Mouse (Mus musculus) granulocyte monocyte progenitor cell, adult 5-6 weeks (primary cell): ENCODE measurements at regions not wholly inside any gene's neighbourhood (a gene's known extent, or its start where the extent isn't known, plus 50 kb on each side); places are given as distances from the start of the nearest gene placed in this dataset.

Experiments
- ATAC-seq: replicated peaks from 2 replicates; pipeline ENCODE4 v1.8.0; 2016; ENCODE audit warnings: mild to moderate bottlenecking, moderate TSS enrichment, inconsistent platforms; ENCODE audit not compliant: poor library complexity, severe bottlenecking

- ATAC-seq, result peak; percentile 50; the same call in 1 of the 2 replicates
Measured at GRCm38 (mm10) chr9:69705942-69706341, 54.8 kb downstream of the Foxb1 start.

DNA sequence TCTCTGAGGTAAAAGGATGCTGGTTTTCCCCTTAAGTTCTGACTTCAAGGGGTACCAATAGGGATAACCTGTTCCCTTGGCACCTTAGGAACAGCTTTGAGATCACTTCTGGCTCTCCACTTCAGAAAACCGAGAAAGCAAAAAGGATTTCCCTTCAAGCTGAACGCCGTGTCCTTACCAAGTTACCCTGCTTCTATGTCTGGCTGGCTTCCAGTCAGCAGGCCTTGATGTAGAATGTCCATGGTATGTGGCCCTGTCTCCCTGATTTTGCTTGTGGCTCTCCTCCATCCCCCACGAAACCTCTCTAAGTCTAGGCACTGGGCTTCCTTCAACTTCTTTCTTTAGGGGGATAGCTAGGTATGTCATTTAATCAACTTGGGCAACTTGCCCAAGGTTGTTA lies 55.7 kb downstream of the Foxb1 start:
- no peak for ATAC-seq

GRCm38 (mm10) chr9:69703731-69704130 lies 57.0 kb downstream of the Foxb1 start:
- no peak for ATAC-seq

- peak; percentile 94 for ATAC-seq
Measured at GRCm38 (mm10) chr9:69702156-69702928, 58.4 kb downstream of the Foxb1 start.

DNA sequence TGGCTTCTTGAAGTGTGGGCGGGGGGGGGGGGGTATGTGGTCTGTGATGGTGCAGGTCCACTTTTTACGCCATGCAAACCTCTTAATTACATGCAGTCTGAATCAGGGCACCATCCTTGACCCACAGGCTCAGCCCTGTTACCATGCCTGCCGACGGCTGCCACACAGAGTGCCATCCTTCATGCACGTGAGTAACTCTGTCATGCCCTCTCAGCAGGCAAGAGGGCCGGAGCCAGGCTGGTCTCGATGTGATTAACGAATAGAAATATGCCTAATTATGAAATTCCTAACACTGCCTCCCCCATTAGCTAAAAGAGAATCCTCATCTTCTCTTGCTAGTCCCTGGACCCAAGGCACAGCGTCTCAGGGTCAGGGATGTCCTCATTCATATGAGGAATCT lies 60.0 kb downstream of the Foxb1 start:
- ATAC-seq, result no peak

DNA sequence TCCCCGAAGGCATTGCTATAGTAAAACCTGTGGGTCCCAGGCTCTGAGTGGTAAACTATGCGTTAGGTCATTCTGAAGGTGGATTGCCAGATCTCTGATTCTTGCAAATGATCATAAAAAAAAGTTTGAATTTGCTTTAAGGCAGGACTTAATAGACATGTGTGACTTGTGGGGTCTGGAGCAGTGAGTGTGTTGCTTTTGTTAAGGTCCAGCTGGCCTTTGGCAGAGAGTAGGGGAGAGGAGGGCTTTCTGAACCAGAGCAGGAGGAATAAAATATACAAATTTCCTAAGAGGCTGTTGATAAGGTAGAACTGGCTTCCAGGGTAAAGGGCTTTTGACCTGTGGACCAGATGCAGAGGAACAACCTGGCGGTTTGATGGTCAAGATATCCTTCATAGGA lies 69.0 kb downstream of the Foxb1 start:
- ATAC-seq, result no peak

DNA sequence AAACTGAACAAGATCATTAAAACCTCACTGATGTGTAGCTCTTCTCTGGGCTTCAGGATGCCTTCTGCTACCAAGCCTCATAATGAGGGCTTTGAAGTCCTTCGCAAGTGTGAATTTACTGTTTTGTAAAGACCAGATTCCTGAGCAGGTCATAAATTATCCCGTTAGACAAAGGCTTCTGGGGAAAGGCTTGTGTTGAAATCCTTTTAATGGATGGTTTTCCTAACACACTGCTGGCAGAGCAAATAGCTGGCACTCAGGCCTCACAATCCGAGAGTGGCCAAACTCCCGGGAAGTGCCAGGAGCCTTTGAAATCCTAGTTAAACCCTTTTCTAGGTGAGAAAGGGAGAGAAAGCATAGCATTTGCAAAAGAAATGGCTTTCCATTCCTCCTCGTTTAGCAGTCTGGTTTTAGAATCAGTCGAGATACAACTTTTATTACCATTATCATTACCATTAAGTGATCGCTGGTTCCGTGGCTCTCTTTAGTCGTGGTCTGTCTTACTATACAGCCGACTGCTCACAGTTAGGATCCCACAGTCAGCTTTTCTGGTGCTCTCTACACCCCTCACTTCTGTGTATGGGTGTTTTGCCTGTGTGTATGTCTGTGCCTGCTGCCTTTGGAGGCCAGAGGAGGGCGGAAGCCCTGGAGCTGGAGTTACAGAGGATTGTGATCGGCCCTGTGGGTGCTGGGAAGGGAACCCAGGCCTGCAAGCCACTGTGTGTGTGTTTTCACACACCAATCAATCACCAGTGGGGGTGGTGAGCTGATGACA lies 73.2 kb downstream of the Foxb1 start:
- no peak for ATAC-seq

DNA sequence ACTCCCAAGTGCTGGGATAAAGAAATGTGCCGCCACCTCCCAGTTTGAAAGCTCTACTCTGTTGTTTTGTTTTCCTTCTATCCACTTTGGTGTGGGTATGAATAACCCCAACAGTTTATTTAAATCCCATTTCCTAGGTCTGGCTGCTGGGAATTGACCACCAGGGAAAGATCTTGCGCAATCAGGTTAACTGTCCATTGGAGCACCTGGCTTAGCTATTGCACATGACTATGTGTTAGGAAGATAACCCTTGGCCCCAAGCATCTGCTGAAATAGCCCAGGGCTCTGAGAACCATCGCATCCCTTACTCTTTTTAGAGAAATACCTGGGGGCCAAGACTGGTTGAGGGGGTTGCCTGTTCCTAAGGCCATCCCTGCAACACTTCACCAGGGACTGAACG lies 74.0 kb downstream of the Foxb1 start:
- no peak for ATAC-seq

GRCm38 (mm10) chr9:69685630-69686029 lies 75.1 kb downstream of the Foxb1 start:
- no peak for ATAC-seq

GRCm38 (mm10) chr9:69681372-69682213 lies 79.1 kb downstream of the Foxb1 start:
- no peak for ATAC-seq

DNA sequence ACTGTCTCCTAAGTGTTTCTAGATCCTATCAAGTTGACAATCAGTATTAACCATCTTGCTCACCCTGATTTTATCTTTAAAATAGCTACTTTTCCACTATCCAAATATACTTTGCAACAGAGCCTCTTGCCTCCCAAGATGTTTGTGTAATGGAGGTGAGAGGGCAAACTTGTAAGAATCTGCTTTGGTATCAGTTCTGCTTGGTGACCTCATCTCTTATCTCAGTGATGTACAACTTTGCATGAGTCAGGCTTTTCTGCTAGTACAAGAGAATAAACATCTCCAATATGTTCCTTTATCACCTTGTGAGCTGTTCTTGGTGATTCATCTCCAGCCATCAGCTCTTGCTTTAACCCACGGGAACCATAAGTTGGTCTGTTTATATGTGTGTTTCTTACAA lies 82.1 kb downstream of the Foxb1 start:
- ATAC-seq, result no peak

- ATAC-seq, result no peak
Measured at GRCm38 (mm10) chr9:69673463-69674105, 87.2 kb downstream of the Foxb1 start.

- peak; percentile 48 for ATAC-seq
Measured at GRCm38 (mm10) chr9:69672657-69673462, 87.9 kb downstream of the Foxb1 start.

- no peak for ATAC-seq
Measured at GRCm38 (mm10) chr9:69671199-69671598, 89.5 kb downstream of the Foxb1 start.

- ATAC-seq, result no peak
Measured at GRCm38 (mm10) chr9:69670551-69671044, 90.1 kb downstream of the Foxb1 start.

DNA sequence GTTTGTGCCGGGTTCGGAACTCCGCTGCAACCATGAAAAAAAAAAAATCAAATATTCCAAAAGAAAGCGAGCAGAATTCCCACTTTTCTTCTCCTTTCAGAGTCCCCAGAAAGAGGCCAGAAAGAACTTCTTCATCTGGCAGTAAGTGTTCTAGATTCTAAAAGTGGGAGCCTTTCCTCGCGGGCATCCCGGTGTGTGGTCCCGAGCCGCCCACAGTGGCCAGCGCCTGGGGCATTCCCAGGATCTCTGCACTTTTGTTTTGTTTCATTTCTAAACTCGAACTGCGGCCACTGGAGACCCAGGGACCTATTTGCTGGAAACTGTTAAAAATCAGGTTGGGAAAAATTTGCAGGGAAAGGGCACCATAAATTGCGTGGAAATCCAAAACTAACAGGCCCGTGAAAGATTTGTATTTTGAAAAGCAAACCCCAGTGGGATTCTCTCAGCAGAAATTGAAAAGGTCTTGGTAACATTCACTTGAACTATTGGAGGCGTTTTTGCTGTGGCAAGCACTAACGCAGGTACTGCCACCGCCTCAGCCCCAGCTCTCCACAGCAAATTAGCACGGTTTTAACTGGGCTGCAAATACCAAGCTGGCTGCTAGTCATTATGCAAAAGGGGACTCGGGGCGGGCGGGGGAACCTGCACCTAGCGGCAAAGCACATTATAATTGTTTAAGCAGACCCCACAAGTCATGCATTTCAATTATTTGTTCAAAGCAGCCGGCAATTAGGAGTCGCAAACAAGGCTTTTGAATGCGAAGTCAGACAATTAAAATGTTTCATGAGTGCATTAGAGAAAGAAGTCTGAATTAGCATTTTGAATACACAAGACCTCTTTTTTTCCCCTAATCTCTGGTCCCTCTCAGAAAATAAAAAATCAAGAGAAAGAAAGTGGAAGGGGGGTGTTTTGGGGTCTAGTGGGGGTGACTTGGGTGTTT lies 90.9 kb downstream of the Foxb1 start:
- no peak for ATAC-seq

- no peak for ATAC-seq
Measured at GRCm38 (mm10) chr9:69668475-69669090, 92.2 kb downstream of the Foxb1 start.

- peak; percentile 91 for ATAC-seq
Measured at GRCm38 (mm10) chr9:69667064-69667533, 93.6 kb downstream of the Foxb1 start.
